Mouse (Mus musculus): ENCODE data around the gene Lmo4.

Lmo4 gene

DNA sequence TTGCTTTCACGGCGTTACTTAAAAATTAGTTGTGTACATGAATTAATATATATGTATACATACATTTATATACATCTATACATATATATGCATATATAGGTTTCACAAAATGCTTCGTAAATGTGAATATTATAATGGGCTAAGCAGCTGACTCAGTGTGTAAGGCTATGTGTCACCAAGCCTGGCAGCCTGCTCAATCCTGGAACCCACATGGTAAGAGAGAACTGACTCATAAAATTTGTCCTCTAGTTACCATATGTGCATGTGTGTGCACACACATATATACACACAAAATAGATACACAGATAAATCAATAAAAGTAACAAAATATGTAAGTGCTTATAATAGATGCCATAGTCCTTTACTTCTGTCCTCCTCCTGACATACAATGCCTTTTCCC lies 56.8 kb downstream of the Lmo4 start:
- no peak for DNase-seq (ENCODE audit: low spot score in 2 of 2)

DNA sequence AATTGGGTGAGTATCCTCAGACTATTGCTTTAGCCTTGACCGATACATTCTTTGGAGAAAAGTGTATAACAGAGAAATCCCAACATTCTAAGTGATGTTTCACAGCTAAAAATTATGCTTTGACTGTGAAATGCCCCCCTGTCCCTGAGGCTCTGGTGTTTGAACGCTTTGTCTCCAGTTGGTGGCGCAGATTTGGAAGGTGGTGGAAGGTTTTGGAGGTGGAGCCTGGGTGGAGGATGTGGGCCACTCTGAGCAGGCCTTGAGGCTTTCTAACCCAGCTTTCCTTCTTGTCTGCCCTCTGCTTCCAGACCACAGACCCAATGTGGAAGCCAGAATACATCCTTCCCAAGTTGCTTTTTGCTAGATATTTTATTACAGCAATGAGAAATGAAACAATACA lies 57.8 kb downstream of the Lmo4 start:
- DNase-seq (ENCODE audit: low spot score in 2 of 2): no peak

DNA sequence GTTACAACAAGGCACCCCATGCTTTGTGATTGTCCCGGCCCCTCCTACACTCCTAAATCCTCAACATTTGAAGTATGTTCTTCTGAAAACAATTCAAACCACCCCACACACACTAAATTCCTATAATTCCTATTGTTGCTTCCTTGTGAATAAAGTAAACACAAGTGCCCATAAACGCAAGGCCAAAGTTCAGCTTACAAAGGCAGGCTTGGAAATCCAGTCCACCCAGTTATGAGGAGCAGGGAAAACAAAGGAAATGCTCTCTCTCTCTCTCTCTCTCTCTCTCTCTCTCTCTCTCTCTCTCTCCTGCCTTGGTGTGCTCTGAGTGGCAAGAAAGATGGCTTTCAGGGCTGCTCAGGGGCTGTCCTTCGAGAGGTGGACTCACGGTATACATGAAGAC lies 61.0 kb downstream of the Lmo4 start:
- no peak for DNase-seq (ENCODE audit: low spot score in 2 of 2)

DNA sequence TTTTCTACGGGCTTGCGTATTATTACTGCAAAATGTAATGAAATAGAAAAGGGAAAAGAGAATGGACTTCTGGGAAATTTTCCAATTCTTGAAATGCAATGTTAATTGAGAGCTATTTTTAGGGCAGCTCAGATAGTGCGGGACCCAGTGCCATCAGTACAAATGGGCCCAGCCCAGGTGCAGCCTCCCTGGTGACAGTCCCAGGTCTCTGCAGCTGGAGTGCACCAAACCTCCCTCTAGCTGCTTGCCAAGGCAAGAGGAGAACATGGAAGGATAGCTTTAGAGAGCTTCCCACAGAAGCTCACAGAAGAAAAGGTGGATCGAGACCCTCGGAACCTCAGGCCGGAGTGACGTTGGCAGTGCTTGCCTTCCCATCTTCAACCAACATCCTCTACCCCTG lies 62.1 kb downstream of the Lmo4 start:
- no peak for DNase-seq (ENCODE audit: low spot score in 2 of 2)

DNA sequence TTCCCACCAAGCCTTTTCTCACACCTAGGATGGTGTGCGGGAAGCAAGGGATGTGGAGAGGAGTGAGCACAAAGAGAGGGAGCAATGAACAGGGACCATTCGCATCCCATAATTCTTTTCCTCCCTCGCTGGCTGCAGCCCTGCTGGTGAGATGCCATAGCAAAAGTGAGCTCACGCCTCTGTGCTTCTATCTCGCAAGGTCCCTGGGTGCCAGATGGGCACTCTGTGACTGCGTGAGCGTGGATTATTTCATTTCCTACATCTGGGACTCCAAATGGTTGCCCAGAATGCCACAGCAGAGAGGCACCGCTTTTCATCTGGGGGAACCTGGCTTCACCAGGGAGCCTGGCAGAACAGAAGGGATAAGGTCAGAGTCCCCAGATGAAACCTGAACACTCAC lies 63.2 kb downstream of the Lmo4 start:
- no peak for DNase-seq (ENCODE audit: low spot score in 2 of 2)

DNA sequence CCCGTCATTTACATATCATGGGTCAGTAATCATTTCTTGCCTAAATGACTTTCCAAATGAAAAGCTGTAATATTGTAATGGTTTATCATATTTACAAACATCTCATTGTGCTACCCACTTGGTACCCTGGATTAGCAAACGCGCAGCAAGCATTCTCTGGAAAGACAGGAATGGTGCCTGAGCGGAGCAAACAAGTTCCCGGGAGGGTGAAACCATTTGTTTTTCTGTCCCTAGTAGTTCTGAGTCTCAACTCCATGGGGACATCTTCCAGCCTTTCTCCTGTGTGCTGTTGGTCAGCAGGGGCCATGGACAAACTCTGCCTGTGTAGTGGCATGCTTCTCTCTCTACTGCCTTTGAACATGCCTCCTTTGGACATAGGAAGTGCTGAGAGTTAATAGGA lies 64.2 kb downstream of the Lmo4 start:
- no peak for DNase-seq (ENCODE audit: low spot score in 2 of 2)

DNA sequence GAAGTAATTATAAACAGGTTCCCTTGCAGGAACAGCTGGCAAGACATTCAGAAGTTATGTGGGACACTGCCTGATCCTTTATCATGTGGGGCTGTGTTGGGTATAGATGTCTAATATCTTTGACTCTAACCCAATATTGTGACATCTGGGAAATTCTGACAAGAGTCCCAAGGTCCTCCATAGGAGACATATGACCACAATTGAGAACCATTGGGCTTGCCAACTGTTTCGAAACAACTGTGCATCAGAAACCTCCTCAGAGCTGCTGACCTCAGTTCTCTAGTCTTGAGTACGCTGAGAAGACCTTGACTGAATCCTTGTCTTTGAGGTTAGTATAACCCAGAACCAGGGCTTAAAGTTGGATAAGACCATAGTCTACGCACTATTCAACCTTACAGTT lies 66.4 kb downstream of the Lmo4 start:
- DNase-seq (ENCODE audit: low spot score in 2 of 2): no peak

Data from frontal cortex, postnatal 25 days (tissue).